Mouse (Mus musculus) embryonic facial prominence, embryonic 11.5 days (tissue): Measurements from ENCODE around the gene Nol7. TPM values are rescaled to one million over a fixed set of nuclear protein-coding genes. Genes with fewer than 3 reads are reported as not detected.

Experiments
- ATAC-seq: fragments of 200-750 bp; cut with Nextera tagmentation; replicated peaks from 2 replicates; pipeline ENCODE4 v1.8.0; 2017; ENCODE audit warnings: low read depth; ENCODE audit not compliant: insufficient number of reproducible peaks, low FRiP score, low TSS enrichment
- DNase-seq: peaks from one replicate; pipeline ENCODE4 v3.0.0-alpha.2; 2015; ENCODE audit warnings: low spot score
- H3K27ac ChIP-seq: fragments of 300-500 bp; sonication (generic); replicated peaks from 2 replicates; pipeline ENCODE4 v1.5.1; 2014; ENCODE audit warnings: mild to moderate bottlenecking, low read depth, low read length, control low read depth
- H3K27me3 ChIP-seq: fragments of 300-500 bp; sonication (generic); 2 replicates; pipeline ENCODE4 v1.6.1; 2014; ENCODE audit warnings: mild to moderate bottlenecking, low read length, moderate library complexity, mixed read lengths; ENCODE audit not compliant: control insufficient read depth, insufficient read depth
- H3K36me3 ChIP-seq: fragments of 300-500 bp; sonication (generic); replicated peaks from 2 replicates; pipeline ENCODE4 v1.6.1; 2014; ENCODE audit warnings: low read depth, mild to moderate bottlenecking, low read length, moderate library complexity, mixed read lengths; ENCODE audit not compliant: control insufficient read depth, insufficient read depth
- H3K4me1 ChIP-seq: fragments of 300-500 bp; sonication (generic); 2 replicates; pipeline ENCODE4 v1.6.1; 2014; ENCODE audit warnings: low read length, mixed read lengths; ENCODE audit not compliant: control insufficient read depth, insufficient read depth
- H3K4me2 ChIP-seq: fragments of 300-500 bp; sonication (generic); 2 replicates; pipeline ENCODE4 v1.6.1; 2014; ENCODE audit warnings: low read depth, mild to moderate bottlenecking, control low read depth, low read length, moderate library complexity
- H3K4me3 ChIP-seq: fragments of 300-500 bp; sonication (generic); 2 replicates; pipeline ENCODE4 v1.5.1; 2014; ENCODE audit warnings: low read depth, low read length, control low read depth
- H3K9ac ChIP-seq: fragments of 300-500 bp; sonication (generic); replicated peaks from 2 replicates; pipeline ENCODE4 v1.6.1; 2014; ENCODE audit warnings: mild to moderate bottlenecking, control low read depth, low read length
- H3K9me3 ChIP-seq: fragments of 300-500 bp; sonication (generic); replicated peaks from 2 replicates; pipeline ENCODE4 v1.6.1; 2016; ENCODE audit warnings: mild to moderate bottlenecking, low read length, inconsistent platforms, mixed read lengths; ENCODE audit not compliant: control insufficient read depth
- WGBS: fragments of 180-500 bp; shearing (Covaris S2); extraction: QIAGEN DNeasy Blood & Tissue Kit; methylation state at CpG from one replicate; pipeline ENCODE4 v1.1.7; 2014; 5-methylcytosine and 5-hydroxymethylcytosine counted together
- polyA plus RNA-seq: library from polyadenylated mRNA; unstranded; fragments of >200 nt; fragmentation: Nextera tagmentation; extraction: Ambion mirVana; gene quantifications from 2 replicates; pipeline ENCODE4 v1.2.1, GENCODE M21; 2014

Nol7 gene
- polyA plus RNA-seq, 1 experiment from 2014 or later = 203 TPM

DNA sequence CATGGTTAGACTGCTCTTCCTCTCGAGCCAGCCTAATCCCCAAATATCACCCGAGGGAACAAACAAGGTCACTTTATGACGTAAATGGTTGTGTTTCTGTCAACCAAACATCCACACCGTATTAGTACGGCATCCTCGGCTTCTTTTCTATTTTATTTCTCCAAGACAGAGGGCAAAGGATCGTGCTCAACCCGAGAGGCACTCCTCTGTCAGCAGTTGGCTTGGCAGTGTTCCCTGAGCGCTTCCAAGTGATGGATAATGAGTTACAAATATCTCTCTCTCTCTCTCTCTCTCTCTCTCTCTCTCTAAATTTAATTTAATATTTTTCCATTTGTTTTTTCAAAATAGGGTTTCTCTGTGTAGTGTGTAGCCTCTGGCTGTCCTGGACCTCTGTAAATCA lies 35.8 kb upstream of the Nol7 start:
- DNase-seq = no peak

DNA sequence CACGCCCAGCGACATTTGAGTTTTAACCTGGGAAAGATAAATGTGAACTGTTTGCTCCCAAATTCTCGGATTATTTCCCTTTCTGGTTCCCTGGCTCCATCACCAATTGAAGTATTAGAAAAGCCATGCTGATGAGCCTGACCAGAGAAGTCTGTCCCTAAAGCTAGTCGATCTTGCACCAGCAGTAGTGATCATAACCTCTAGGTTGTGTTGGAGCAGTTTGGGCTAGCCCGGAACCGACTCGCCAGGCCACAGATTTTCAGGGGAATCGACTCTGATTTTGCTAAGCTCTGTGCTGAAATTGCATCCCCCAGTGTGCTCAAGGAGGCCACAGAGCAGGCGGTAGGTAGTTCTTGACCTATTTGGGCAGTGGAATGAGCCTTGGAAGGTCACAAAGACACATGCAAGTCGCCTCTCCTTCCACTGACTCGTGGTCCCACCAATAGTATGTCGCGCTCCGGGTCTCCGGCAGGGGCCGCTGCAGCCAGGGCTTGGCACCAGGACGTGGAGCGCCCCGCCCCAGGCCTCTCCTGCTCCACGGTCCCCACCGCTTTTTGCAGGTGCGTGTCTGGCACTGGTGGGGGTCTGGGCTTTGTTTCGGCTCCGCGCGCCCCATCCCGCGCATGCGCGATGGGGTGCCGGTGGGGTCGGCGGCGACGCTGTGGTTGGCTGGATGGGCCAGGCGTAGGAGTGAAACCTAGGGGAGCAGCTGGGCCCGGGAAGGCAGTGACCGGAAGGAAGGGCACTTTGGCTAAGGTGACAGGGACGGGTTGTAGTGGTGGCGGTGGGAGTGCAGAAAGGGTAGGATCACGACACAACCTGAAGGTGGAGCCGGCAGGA lies 33.0 kb upstream of the Nol7 start, which contains the start of gene Sirt5:
TSS of gene Sirt5 (plus strand) at position 512 of the 840 bp plus-strand sequence.
- peak; percentile 95 for DNase-seq
- peak within 1 kb of the TSS; percentile 65 for H3K27ac ChIP-seq
- peak within 1 kb of the TSS; percentile 59 for H3K4me3 ChIP-seq
- H3K36me3 ChIP-seq = no peaks in the 10 kb centered on the region
- WGBS = 15% methylated on average over 42 of the region's 42 CpGs
- H3K4me2 ChIP-seq = peak within 1 kb of the TSS; percentile 80
- no peaks in the 10 kb centered on the region for H3K4me1 ChIP-seq
- peak within 1 kb of the TSS; percentile 86 for H3K9ac ChIP-seq
- peak; percentile 96 for ATAC-seq
- H3K9me3 ChIP-seq = no peaks in the 10 kb centered on the region
- H3K27me3 ChIP-seq = no peaks in the 10 kb centered on the region

More for the DNA sequence above, 35.8 kb upstream of the Nol7 start:
- ATAC-seq = no peak
- Histone ChIP-seq H3K27me3 (no peaks in the 10 kb centered on the region), H3K9ac (no peak overlapping the region), H3K9me3 (no peaks in the 10 kb centered on the region), H3K36me3 (no peaks in the 10 kb centered on the region), H3K4me3 (no peak overlapping the region), H3K27ac (no peak overlapping the region), H3K4me2 (no peak overlapping the region), H3K4me1 (no peaks in the 10 kb centered on the region)
- WGBS = 81% methylated on average over 9 of the region's 9 CpGs

DNA sequence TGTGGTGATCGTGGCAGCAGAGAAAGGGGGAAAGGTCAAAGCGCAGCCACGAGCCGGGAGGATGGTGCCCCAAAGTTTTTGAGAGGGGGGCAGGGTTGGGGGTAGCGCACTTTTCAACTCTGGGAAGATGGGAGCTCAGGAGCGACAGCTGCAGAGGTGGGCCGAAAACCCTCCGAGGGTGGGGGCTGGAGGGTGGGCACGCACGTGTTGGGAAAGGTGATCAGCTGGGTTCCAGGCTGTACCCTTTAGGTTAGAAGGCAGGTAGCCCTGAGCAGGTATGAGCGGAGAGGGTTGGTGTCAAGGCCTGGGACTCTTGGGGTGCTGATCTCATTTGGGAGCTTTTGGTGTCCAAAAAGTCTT lies 32.4 kb upstream of the Nol7 start:
- peak; percentile 40; the same call in 1 of the 2 replicates for ATAC-seq

DNA sequence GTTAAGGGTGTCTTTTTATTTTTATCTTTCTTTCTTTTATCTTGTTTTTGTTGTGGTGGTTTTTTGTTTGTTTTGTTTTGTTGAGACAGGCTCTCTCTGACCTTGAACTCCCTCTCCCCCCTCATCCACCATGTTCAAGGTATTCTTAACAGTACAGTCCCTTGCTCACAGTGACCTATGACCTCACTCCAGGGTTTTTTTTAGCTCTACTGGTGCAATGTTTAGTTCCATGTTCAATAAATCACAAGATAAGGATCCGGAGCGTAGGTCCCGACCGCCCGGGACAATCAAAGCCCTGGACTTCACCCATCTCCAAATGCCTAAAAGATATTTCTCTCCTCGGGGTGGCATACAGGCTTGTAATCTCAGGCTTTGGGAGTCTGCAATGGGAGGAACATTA lies 28.1 kb upstream of the Nol7 start:
- Histone ChIP-seq H3K9me3 (no peaks in the 10 kb centered on the region), H3K4me3 (no peak overlapping the region), H3K36me3 (no peaks in the 10 kb centered on the region; the same call in 1 of the 2 replicates), H3K9ac (no peak overlapping the region), H3K4me1 (no peaks in the 10 kb centered on the region), H3K4me2 (no peak overlapping the region), H3K27ac (no peak overlapping the region), H3K27me3 (no peaks in the 10 kb centered on the region)
- 95% methylated on average over 6 of the region's 6 CpGs for WGBS
- ATAC-seq = no peak
- no peak for DNase-seq

More for the DNA sequence above, 32.4 kb upstream of the Nol7 start:
- peak overlapping the region; percentile 65 for H3K27ac ChIP-seq
- no peak for DNase-seq
- 10% methylated on average over 11 of the region's 11 CpGs for WGBS
- H3K9ac ChIP-seq = peak overlapping the region; percentile 86
- H3K4me1 ChIP-seq = no peaks in the 10 kb centered on the region
- no peaks in the 10 kb centered on the region for H3K9me3 ChIP-seq
- H3K27me3 ChIP-seq = no peaks in the 10 kb centered on the region
- no peaks in the 10 kb centered on the region for H3K36me3 ChIP-seq
- peak overlapping the region; percentile 80 for H3K4me2 ChIP-seq
- peak overlapping the region; percentile 59 for H3K4me3 ChIP-seq

DNA sequence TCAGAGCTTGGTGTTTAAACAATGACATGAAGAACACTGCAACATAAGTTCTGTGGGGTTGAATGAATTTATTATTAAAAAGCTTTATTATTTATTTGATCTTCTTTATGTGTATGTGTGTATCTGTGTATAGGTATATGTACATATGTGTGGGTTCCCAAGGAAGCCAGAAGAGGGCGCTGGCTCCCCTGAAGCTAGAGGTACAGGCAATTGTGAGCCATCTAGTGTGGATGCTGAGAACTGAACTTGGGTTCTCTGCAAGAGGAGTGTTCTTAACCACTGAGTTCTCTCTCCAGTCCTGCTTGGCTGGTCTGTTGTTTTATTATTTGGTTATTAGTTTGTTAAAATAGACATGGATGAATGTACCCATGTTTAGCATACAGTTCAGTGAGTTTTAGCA lies 25.3 kb upstream of the Nol7 start:
- no peak overlapping the region for H3K4me3 ChIP-seq
- no peak for DNase-seq

DNA sequence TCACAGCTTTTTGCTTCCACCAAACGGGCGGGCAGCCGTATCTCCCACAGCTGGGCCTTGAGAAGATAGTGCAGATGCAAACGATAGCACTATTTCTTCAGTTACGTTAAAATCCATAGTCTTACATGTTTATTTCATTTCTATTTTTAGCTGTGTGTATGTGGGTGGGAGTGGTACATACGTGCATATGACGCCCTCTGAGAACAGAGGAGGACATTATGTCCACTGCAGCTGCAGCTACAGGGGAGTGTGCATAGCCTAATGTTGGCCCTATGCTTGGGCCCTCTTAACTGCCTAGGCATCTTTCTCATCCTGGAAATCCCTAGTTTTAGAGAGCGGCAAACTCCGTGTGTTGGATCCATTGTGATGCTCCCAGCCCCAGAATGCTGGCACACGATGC lies 24.0 kb upstream of the Nol7 start:
- no peaks in the 10 kb centered on the region for H3K9me3 ChIP-seq
- H3K4me1 ChIP-seq = no peaks in the 10 kb centered on the region
- no peak overlapping the region for H3K9ac ChIP-seq
- DNase-seq (no peak), ATAC-seq (no peak)
- H3K27me3 ChIP-seq = no peaks in the 10 kb centered on the region
- H3K27ac ChIP-seq = no peak overlapping the region
- no peaks in the 10 kb centered on the region; the same call in 1 of the 2 replicates for H3K36me3 ChIP-seq
- WGBS = 83% methylated on average over 10 of the region's 10 CpGs
- H3K4me3 ChIP-seq = no peak overlapping the region
- no peak overlapping the region for H3K4me2 ChIP-seq

More for the DNA sequence above, 25.3 kb upstream of the Nol7 start:
- 93% methylated on average over 1 of the region's 1 CpGs for WGBS
- Histone ChIP-seq H3K4me1 (no peaks in the 10 kb centered on the region), H3K9me3 (no peaks in the 10 kb centered on the region), H3K27me3 (no peaks in the 10 kb centered on the region), H3K4me2 (no peak overlapping the region), H3K36me3 (no peaks in the 10 kb centered on the region; the same call in 1 of the 2 replicates), H3K9ac (no peak overlapping the region), H3K27ac (no peak overlapping the region)
- ATAC-seq = no peak

DNA sequence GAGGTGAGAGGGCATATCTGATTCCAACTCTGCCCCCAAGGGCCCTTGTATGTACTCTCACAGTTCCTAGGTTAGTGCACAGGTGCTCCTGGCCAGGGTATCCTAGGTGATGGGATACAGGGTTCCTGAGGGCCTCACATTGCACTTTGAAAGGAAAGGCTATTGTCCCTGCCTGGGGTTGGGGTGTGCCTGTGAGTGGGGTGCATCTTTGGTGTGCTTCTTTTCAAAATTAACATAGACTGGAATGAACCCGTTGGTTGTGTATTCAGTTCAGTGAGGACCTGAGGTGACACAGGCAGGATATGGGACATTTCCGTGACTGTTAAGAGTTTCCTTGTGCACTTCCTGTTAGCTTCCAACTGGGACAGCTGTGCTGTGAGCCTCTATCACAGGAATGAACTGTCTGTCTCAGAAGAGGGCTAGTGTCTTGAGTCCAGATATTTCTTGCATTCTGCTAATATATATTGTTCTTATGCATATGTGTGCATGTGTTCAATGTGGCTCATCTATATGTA lies 23.2 kb upstream of the Nol7 start:
- 64% methylated on average over 2 of the region's 2 CpGs for WGBS
- no peaks in the 10 kb centered on the region for H3K27me3 ChIP-seq
- no peak overlapping the region for H3K4me3 ChIP-seq
- no peak overlapping the region for H3K27ac ChIP-seq
- H3K9ac ChIP-seq = no peak overlapping the region
- H3K36me3 ChIP-seq = no peaks in the 10 kb centered on the region; the same call in 1 of the 2 replicates
- DNase-seq = no peak
- no peaks in the 10 kb centered on the region for H3K4me1 ChIP-seq
- no peak for ATAC-seq
- no peaks in the 10 kb centered on the region for H3K9me3 ChIP-seq
- H3K4me2 ChIP-seq = no peak overlapping the region

DNA sequence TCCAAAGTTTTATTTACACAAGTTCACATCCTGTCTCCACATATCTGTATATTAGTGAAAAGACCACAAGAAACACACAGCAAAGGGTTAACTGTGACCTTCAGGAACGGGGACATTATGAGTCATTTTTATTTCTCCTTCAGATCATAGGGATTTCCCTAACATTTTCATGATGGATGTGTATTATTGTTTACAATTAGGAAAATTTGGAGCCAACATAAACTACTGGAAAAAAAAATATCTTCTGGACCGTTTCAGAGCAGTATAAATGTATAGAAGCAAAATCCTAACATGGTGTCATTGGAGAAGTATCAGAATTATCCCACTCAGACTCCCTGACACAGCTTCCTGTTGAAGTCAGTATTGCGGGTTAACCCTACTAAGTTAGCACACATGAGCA lies 18.2 kb upstream of the Nol7 start:
- H3K27me3 ChIP-seq = no peaks in the 10 kb centered on the region
- no peaks in the 10 kb centered on the region for H3K4me1 ChIP-seq
- H3K9me3 ChIP-seq = no peaks in the 10 kb centered on the region
- DNase-seq (no peak), ATAC-seq (no peak)
- no peak overlapping the region for H3K27ac ChIP-seq
- no peak overlapping the region for H3K4me2 ChIP-seq
- no peak overlapping the region for H3K4me3 ChIP-seq
- 82% methylated on average over 3 of the region's 3 CpGs for WGBS
- H3K9ac ChIP-seq = no peak overlapping the region
- no peaks in the 10 kb centered on the region; the same call in 1 of the 2 replicates for H3K36me3 ChIP-seq
